Mouse (Mus musculus) heart, embryonic 11.5 days (tissue): ENCODE measurements around the gene Clic4. TPM values are rescaled to one million over a fixed set of nuclear protein-coding genes. Genes with fewer than 3 reads are reported as not detected.

Source experiments
- ATAC-seq: fragments of 200-750 bp; cut with Nextera tagmentation; replicated peaks from 2 replicates; pipeline ENCODE4 v1.8.0; 2017; ENCODE audit warnings: moderate library complexity; ENCODE audit not compliant: insufficient number of reproducible peaks, low FRiP score, low TSS enrichment
- H3K27ac ChIP-seq: fragments of 300-500 bp; sonication (generic); 2 replicates; pipeline ENCODE4 v1.5.1; 2014; ENCODE audit warnings: mild to moderate bottlenecking, low read depth, low read length
- H3K27me3 ChIP-seq: fragments of 300-500 bp; sonication (generic); 2 replicates; pipeline ENCODE4 v1.6.1; 2014; ENCODE audit warnings: mild to moderate bottlenecking, low read length, mixed read lengths; ENCODE audit not compliant: control insufficient read depth, insufficient read depth
- H3K36me3 ChIP-seq: fragments of 300-500 bp; sonication (generic); 2 replicates; pipeline ENCODE4 v1.6.1; 2014; ENCODE audit warnings: mild to moderate bottlenecking, low read length, moderate library complexity, mixed read lengths; ENCODE audit not compliant: control insufficient read depth, insufficient read depth
- H3K4me1 ChIP-seq: fragments of 300-500 bp; sonication (generic); 2 replicates; pipeline ENCODE4 v1.6.1; 2014; ENCODE audit warnings: low read length; ENCODE audit not compliant: control insufficient read depth, insufficient read depth
- H3K4me2 ChIP-seq: fragments of 300-500 bp; sonication (generic); 2 replicates; pipeline ENCODE4 v1.6.1; 2014; ENCODE audit warnings: mild to moderate bottlenecking, moderate library complexity
- H3K4me3 ChIP-seq: fragments of 300-500 bp; sonication (generic); 2 replicates; pipeline ENCODE4 v1.5.1; 2014; ENCODE audit warnings: low read depth, low read length
- H3K9ac ChIP-seq: fragments of 300-500 bp; sonication (generic); 2 replicates; pipeline ENCODE4 v1.6.1; 2014; ENCODE audit warnings: mild to moderate bottlenecking, low read depth, low read length, moderate library complexity
- H3K9me3 ChIP-seq: fragments of 300-500 bp; sonication (generic); replicated peaks from 2 replicates; pipeline ENCODE4 v1.6.1; 2016; ENCODE audit warnings: low read length; ENCODE audit not compliant: control insufficient read depth
- WGBS: fragments of 180-500 bp; shearing (Covaris S2); extraction: QIAGEN DNeasy Blood & Tissue Kit; methylation state at CpG from one replicate; pipeline ENCODE4 v1.1.7; 2014; ENCODE audit not compliant: insufficient replicate concordance; 5-methylcytosine and 5-hydroxymethylcytosine counted together
- polyA plus RNA-seq: library from polyadenylated mRNA; unstranded; fragments of >200 nt; fragmentation: Nextera tagmentation; extraction: Ambion mirVana; gene quantifications from 2 replicates; pipeline ENCODE4 v1.2.1, GENCODE M21; 2014

The Clic4 gene
- polyA plus RNA-seq, 1 experiment from 2014 or later: 156 TPM

DNA sequence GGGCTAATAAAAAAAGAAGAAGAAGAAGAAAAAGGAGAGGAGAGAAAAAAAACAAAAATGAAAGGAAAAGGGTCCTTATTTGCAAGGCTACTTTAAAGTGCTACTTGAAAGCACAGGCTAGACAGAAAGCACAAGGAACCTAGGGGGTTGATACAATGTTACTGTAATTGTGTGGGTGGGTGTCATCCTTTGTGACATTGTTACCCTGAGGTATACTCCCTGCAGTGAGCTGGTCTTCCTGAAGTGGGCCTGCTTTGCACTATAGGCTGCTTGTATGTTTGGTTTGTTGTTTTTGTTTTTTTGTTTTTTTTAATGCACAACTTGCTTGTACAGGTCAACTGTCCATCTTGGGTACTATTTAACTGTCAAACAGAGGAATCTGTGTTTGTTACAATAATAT is 95.0 kb downstream of the Clic4 start:
- no peak overlapping the region for H3K27ac ChIP-seq
- H3K36me3 ChIP-seq: no peaks in the 10 kb centered on the region
- H3K27me3 ChIP-seq: peaks cover 57% of the 10 kb centered on the region
- H3K4me1 ChIP-seq: peaks cover 6% of the 10 kb centered on the region
- ATAC-seq: no peak
- H3K9me3 ChIP-seq: no peaks in the 10 kb centered on the region
- H3K9ac ChIP-seq: no peak overlapping the region
- no peak overlapping the region for H3K4me2 ChIP-seq
- no peak overlapping the region for H3K4me3 ChIP-seq

GRCm38 (mm10) chr4:135175406-135176120 is 97.1 kb downstream of the Clic4 start:
- peak overlapping the region; percentile 31 for H3K4me3 ChIP-seq
- H3K4me1 ChIP-seq: peaks cover 6% of the 10 kb centered on the region
- peak overlapping the region; percentile 52; the same call in 1 of the 2 replicates for H3K9ac ChIP-seq
- peaks cover 71% of the 10 kb centered on the region for H3K27me3 ChIP-seq
- no peaks in the 10 kb centered on the region for H3K9me3 ChIP-seq
- WGBS: 6% methylated on average over 38 of the region's 38 CpGs
- ATAC-seq: no peak
- H3K36me3 ChIP-seq: no peaks in the 10 kb centered on the region
- H3K4me2 ChIP-seq: peak overlapping the region; percentile 66
- no peak overlapping the region for H3K27ac ChIP-seq

DNA sequence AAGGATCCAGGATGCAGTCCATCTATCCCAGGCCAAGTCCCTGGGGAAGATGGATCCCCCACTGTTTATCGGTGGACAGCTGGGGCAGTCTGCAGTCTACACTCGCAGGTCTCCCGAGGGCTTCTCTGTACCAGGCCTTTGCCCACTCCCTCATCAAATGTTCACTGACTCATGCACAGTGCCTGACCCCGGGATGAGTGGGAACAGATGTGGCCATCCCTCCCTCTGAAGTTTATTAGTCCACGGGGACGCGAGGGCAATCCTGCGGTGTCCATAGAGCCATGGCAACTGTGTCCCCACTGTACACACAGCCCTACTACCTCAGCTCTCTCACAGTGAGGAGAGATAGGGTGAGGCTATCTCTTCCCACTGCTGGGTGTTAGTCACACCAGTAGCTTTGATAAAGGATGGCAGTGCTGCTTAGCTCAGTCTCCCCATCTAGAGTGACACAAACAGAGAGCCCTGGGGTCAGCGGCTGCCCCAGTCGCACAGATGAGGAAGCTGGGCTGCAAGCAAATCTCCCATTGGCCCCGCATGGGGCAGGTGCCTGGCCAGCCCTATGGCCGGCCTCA is 101.2 kb downstream of the Clic4 start:
- Histone ChIP-seq H3K4me2 (no peak overlapping the region), H3K36me3 (no peaks in the 10 kb centered on the region), H3K4me1 (peaks cover 31% of the 10 kb centered on the region), H3K4me3 (no peak overlapping the region), H3K9me3 (no peaks in the 10 kb centered on the region), H3K9ac (no peak overlapping the region), H3K27ac (no peak overlapping the region), H3K27me3 (peaks cover 85% of the 10 kb centered on the region)
- WGBS: 55% methylated on average over 12 of the region's 12 CpGs
- ATAC-seq: no peak

- peaks cover 26% of the 10 kb centered on the region for H3K4me1 ChIP-seq
- no peak overlapping the region for H3K9ac ChIP-seq
- no peak overlapping the region for H3K4me2 ChIP-seq
- no peak overlapping the region for H3K27ac ChIP-seq
- H3K4me3 ChIP-seq: no peak overlapping the region
- 55% methylated on average over 4 of the region's 4 CpGs for WGBS
- ATAC-seq: no peak
- peaks cover 86% of the 10 kb centered on the region for H3K27me3 ChIP-seq
- no peaks in the 10 kb centered on the region for H3K36me3 ChIP-seq
- H3K9me3 ChIP-seq: no peaks in the 10 kb centered on the region
These were observed 103.1 kb downstream of the Clic4 start for GRCm38 (mm10) chr4:135169501-135169900.

- no peak for ATAC-seq
- Histone ChIP-seq H3K27me3 (peaks cover 86% of the 10 kb centered on the region), H3K4me3 (no peak overlapping the region), H3K36me3 (no peaks in the 10 kb centered on the region), H3K4me1 (peaks cover 26% of the 10 kb centered on the region), H3K27ac (no peak overlapping the region), H3K4me2 (no peak overlapping the region), H3K9me3 (no peaks in the 10 kb centered on the region), H3K9ac (no peak overlapping the region)
- 72% methylated on average over 10 of the region's 10 CpGs for WGBS
These were observed 103.5 kb downstream of the Clic4 start for GRCm38 (mm10) chr4:135169096-135169495.

GRCm38 (mm10) chr4:135167816-135168527 is 104.6 kb downstream of the Clic4 start:
- Histone ChIP-seq H3K4me3 (no peak overlapping the region), H3K9me3 (no peaks in the 10 kb centered on the region), H3K27ac (no peak overlapping the region), H3K27me3 (peaks cover 83% of the 10 kb centered on the region), H3K9ac (no peak overlapping the region), H3K4me2 (no peak overlapping the region), H3K36me3 (no peaks in the 10 kb centered on the region), H3K4me1 (peaks cover 26% of the 10 kb centered on the region)
- ATAC-seq: no peak
- WGBS: 50% methylated on average over 7 of the region's 7 CpGs

GRCm38 (mm10) chr4:135166413-135167225 is 106.0 kb downstream of the Clic4 start:
- Histone ChIP-seq H3K9me3 (no peaks in the 10 kb centered on the region), H3K4me2 (peak overlapping the region; percentile 56), H3K36me3 (no peaks in the 10 kb centered on the region), H3K27me3 (peaks cover 74% of the 10 kb centered on the region), H3K4me3 (peak overlapping the region; percentile 9; the same call in 1 of the 2 replicates), H3K4me1 (peaks cover 26% of the 10 kb centered on the region), H3K27ac (no peak overlapping the region), H3K9ac (peak overlapping the region; percentile 52; the same call in 1 of the 2 replicates)
- 4% methylated on average over 22 of the region's 23 CpGs for WGBS
- no peak for ATAC-seq

DNA sequence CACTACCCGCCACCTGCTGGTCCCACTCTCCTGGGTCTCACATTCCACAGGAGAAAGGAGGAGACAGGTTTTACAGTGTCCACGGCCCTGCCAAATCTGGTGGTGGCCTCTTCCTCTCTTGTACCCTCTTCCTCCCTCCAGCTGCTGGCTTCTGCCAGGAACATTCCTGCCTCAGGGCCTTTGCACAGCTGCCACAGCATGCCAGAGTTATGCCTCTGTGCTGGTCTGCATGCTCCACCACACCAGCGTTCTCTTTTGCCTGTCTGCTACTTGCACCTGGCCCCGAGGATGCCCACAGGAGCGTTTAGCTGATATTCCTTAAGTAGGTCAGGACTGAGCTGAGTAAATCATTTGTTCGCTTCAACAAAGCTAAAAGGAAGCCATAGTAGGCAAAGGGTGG is 106.9 kb downstream of the Clic4 start:
- WGBS: 57% methylated on average over 6 of the region's 6 CpGs
- H3K27me3 ChIP-seq: peaks cover 73% of the 10 kb centered on the region
- no peaks in the 10 kb centered on the region for H3K9me3 ChIP-seq
- no peak overlapping the region for H3K4me3 ChIP-seq
- H3K9ac ChIP-seq: no peak overlapping the region
- no peak overlapping the region for H3K27ac ChIP-seq
- H3K4me2 ChIP-seq: no peak overlapping the region
- no peaks in the 10 kb centered on the region for H3K36me3 ChIP-seq
- H3K4me1 ChIP-seq: peaks cover 26% of the 10 kb centered on the region
- ATAC-seq: no peak
